Mouse (Mus musculus) testis, adult 2 months (tissue): ENCODE data around the gene Cdk6. TPM values are rescaled to one million over a fixed set of nuclear protein-coding genes. Genes with fewer than 3 reads are reported as not detected.

ENCODE experiments used
- H3K27ac ChIP-seq: fragments of 200-500 bp; 2 replicates; pipeline ENCODE4 v1.5.1; 2012; ENCODE audit warnings: low read depth, low read length; ENCODE audit not compliant: control insufficient read depth, insufficient read depth
- H3K27me3 ChIP-seq: fragments of 200-500 bp; 2 replicates; pipeline ENCODE4 v1.6.1; 2012; ENCODE audit warnings: mild to moderate bottlenecking, low read length, moderate library complexity; ENCODE audit not compliant: control insufficient read depth, insufficient read depth
- H3K36me3 ChIP-seq: fragments of 200-500 bp; 2 replicates; pipeline ENCODE4 v1.6.1; 2012; ENCODE audit warnings: mild to moderate bottlenecking, low read length; ENCODE audit not compliant: control insufficient read depth, insufficient read depth
- H3K4me1 ChIP-seq: fragments of 200-500 bp; 2 replicates; pipeline ENCODE4 v1.6.1; 2012; ENCODE audit warnings: low read length; ENCODE audit not compliant: control insufficient read depth, insufficient read depth
- H3K4me3 ChIP-seq: fragments of 200-500 bp; 2 replicates; pipeline ENCODE4 v1.5.1; 2012; ENCODE audit warnings: low read depth, mild to moderate bottlenecking, low read length, moderate library complexity, mixed read lengths; ENCODE audit not compliant: control insufficient read depth
- CTCF ChIP-seq: fragments of 200-500 bp; IDR thresholded peaks from 2 replicates; pipeline ENCODE4 v1.5.1; 2012; ENCODE audit warnings: low read depth, mild to moderate bottlenecking, inconsistent platforms, low read length, moderate library complexity; ENCODE audit not compliant: control insufficient read depth, insufficient read depth, insufficient replicate concordance
- POLR2A ChIP-seq: fragments of 200-500 bp; IDR thresholded peaks from 2 replicates; pipeline ENCODE4 v1.6.1; 2012; ENCODE audit warnings: low read depth, mild to moderate bottlenecking, inconsistent platforms, low read length, moderate library complexity; ENCODE audit not compliant: control insufficient read depth
- polyA plus RNA-seq: library from polyadenylated mRNA; depleted of rRNA; stranded (reverse); fragments of >200 nt; gene quantifications from 2 replicates; pipeline ENCODE4 v1.2.3, GENCODE M21; 2012

The Cdk6 gene
- polyA plus RNA-seq, 1 experiment: 5.6 TPM

DNA sequence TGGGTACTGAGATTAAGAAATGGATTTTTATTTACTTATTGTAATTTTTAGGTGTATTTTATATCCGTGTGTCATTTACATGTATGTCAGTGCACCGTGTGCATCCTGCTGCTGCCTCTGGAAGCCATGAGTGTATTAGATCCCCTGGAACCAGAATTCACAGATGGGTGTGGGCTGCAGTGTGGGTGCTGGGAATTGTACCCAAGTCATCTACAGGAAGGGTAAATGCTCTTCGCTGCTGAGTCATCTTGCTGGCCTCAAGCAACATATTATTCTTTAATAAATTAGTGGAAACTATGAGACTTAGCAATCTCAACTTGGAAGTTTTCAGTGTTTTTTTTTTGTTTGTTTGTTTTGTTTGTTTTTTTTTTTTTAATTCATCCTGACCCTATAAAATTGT, 11.0 kb downstream of the Cdk6 start:
- H3K27ac ChIP-seq: no peak overlapping the region
- H3K27me3 ChIP-seq: no peaks in the 10 kb centered on the region
- no peaks in the 10 kb centered on the region for H3K4me1 ChIP-seq
- H3K4me3 ChIP-seq: no peak overlapping the region
- no peak for TF ChIP-seq CTCF
- TF ChIP-seq POLR2A: no peak
- no peaks in the 10 kb centered on the region for H3K36me3 ChIP-seq

DNA sequence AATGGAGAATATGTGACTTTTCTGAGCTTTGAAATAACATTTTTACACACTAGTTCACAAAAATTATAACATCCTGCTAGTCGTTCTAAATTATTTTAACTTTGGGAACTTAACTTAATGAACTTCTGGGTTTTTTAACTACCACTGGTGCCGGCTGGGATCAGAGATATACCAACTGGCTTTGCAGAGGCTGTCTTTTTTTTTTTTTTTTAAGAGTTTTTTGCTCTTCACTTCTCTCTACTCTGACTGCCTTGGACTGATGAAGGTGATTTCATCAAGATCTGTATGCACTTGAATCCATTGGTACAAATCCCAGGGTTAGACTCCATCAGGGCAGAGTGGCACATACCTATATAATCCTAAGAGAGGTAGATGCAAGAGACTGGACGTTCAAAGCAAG, 11.5 kb downstream of the Cdk6 start:
- Histone ChIP-seq H3K36me3 (no peaks in the 10 kb centered on the region), H3K27me3 (no peaks in the 10 kb centered on the region), H3K27ac (no peak overlapping the region), H3K4me3 (no peak overlapping the region), H3K4me1 (no peaks in the 10 kb centered on the region)
- TF ChIP-seq CTCF (no peak), POLR2A (no peak)

DNA sequence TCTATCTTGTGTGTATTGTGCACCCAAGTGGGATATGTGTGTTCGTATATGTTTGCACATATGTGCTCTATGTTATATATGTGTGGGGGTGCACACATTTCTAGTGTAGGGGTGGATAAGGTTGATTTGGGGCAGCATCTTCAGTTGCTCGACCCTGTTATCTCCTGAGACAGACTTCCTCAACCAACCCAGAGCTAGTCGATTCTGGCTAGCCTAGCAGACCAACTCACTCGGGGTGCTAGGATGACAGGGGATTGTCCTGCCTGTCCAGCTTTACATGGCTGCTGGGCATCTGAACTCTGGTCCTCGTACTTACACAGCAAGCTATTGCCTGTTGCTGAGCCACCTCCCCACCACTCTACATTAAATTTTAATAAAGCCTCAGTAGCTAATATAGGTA, 13.0 kb downstream of the Cdk6 start:
- no peaks in the 10 kb centered on the region for H3K36me3 ChIP-seq
- no peaks in the 10 kb centered on the region for H3K4me1 ChIP-seq
- no peak overlapping the region for H3K4me3 ChIP-seq
- H3K27ac ChIP-seq: no peak overlapping the region
- no peaks in the 10 kb centered on the region for H3K27me3 ChIP-seq
- TF ChIP-seq CTCF: no peak
- no peak for TF ChIP-seq POLR2A

DNA sequence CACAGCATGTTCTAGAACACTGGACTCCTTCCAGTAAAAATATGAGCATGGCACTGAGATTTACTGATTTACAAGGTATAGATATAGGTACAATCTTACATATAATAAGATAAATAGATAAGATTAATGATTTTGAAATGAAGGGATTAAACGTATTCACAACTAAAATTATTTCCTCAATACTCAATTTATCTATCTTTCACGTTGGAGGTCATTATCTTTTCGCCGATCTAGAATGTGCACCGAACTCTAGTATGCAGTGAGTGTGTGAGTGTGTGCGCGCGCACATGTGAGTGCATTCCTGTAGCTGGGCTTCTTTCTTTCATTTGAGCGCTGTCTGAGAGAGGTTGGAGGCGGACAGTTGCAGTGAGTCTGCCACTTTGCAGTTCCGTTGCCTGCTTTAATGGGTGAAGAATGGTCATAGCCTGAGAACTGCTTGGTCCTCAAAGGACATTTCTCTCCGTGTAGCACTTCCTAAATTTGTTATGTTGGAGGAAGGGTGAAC, 13.8 kb downstream of the Cdk6 start:
- H3K27me3 ChIP-seq: no peaks in the 10 kb centered on the region
- H3K4me1 ChIP-seq: no peaks in the 10 kb centered on the region
- H3K27ac ChIP-seq: no peak overlapping the region
- no peaks in the 10 kb centered on the region for H3K36me3 ChIP-seq
- TF ChIP-seq POLR2A (no peak), CTCF (no peak)
- H3K4me3 ChIP-seq: no peak overlapping the region

DNA sequence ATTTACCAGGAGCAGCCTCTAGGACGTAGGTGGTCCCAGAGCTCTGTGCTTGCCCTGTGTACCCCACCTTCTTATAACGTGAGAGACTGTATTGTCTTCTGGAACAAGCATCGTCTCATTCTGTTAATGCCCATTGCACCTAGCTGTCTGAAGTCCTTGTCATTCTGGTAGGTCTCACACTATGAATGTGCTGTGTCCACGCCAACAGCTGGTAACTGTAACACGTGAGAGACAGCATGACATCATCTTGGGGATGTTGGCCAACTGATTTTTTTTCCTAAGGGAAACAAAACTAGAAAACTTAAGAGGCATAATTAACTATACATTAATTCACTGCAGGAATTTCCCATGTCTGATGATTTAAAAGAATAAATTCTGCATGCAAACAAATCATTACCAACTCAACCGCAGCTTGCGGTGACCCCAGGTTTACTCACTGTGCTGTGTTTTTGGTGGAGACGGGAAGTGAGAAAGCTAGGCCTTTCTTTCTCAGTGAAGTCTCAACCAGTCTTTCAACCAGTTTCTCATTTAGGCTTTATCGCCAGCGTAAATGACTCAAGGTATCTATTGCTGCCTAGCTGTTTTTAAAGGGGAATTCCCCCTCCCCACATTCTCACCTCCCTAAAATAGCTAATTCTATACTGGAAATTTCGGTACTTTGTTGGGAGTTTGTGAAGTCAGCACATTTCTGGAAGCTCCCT, 14.4 kb downstream of the Cdk6 start:
- TF ChIP-seq CTCF (no peak), POLR2A (no peak)
- Histone ChIP-seq H3K4me3 (no peak overlapping the region), H3K27me3 (no peaks in the 10 kb centered on the region), H3K36me3 (no peaks in the 10 kb centered on the region), H3K27ac (no peak overlapping the region), H3K4me1 (no peaks in the 10 kb centered on the region)

DNA sequence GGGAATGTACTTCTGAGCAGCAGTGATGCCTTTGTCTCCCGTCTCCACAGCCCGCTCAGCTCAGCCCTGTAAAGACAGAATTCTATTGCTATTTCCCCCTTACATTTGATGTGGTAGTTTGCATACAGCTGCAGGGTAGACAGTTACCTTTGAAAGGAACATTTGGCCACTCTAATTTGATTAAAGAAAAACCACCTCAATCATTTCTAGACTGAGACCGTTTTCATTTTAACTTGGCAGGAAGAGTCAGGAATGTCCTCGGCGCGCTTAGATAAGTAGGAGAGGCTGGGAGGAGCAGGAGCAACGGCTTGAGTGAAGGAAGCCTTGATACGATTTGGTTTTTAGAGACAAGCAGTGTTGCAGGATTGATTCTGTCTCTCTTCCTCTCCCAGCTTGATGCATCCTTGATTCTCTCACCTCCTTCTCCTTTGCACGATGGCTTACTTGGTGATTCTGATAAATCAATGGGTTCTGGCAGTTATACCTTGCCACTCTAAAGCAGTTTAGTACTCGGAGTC, 15.0 kb downstream of the Cdk6 start:
- no peaks in the 10 kb centered on the region for H3K36me3 ChIP-seq
- H3K27me3 ChIP-seq: no peaks in the 10 kb centered on the region
- TF ChIP-seq POLR2A: no peak
- no peak for TF ChIP-seq CTCF
- H3K4me1 ChIP-seq: no peaks in the 10 kb centered on the region
- no peak overlapping the region for H3K27ac ChIP-seq
- H3K4me3 ChIP-seq: no peak overlapping the region

DNA sequence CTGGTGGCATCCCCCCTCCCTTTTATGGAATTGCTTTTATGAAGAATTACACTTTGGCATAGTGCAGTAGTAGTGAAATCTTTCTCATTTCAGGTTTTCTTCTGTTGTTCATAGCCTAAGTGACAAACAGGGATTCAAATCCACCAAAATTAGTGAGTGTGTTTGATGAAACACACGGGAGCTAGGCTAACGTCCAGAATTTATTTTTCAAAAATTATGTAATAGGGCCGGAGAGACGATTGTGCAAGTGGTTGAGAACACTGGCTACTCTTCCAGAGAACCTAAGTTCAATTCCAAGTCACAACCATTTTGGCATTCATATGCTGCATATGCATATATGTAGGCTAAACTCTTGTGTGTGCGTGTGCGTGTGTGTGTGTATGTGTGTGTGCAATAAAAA, 16.2 kb downstream of the Cdk6 start:
- H3K27ac ChIP-seq: no peak overlapping the region
- no peaks in the 10 kb centered on the region for H3K27me3 ChIP-seq
- H3K4me1 ChIP-seq: no peaks in the 10 kb centered on the region
- no peaks in the 10 kb centered on the region for H3K36me3 ChIP-seq
- no peak for TF ChIP-seq POLR2A
- TF ChIP-seq CTCF: no peak
- H3K4me3 ChIP-seq: no peak overlapping the region
